Mouse (Mus musculus): ENCODE data around the gene Adprm. TPM values are rescaled to one million over a fixed set of nuclear protein-coding genes. Genes with fewer than 3 reads are reported as not detected.

Adprm gene
- polyA plus RNA-seq, 1 experiment: 12.4 TPM

DNA sequence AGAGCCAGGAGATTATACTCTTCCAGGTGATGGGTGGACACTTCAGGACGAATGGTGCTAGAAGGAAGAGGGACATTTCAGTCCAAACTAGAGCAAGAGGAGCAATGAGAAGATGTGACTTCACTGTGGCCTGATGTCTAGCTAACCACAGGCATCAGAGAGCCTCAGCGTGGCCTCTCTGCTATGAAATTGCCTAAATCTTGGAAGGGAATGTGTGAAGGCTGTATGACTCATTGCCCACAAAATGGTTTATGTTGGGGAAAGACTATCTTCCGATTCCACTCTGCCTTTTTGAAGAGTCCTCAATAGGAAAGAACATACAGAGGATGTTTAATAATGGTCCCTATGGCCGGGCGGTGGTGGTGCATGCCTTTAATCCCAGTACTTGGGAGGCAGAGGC lies 24.4 kb upstream of the Adprm start:
- no peak for TF ChIP-seq FOSL1 (IDR thresholded peaks at IDR 0.05; ENCODE audit: insufficient read depth, low read length, poor library complexity, severe bottlenecking)
- peak; percentile 33 for TF ChIP-seq MAX (IDR thresholded peaks at IDR 0.05)
- Histone ChIP-seq H3K36me3 (ENCODE audit: control insufficient read depth, insufficient read depth) (no peaks in the 10 kb centered on the region), H3K79me2 (ENCODE audit: control insufficient read depth, insufficient read depth) (no peaks in the 10 kb centered on the region), H3ac (ENCODE audit: control insufficient read depth, insufficient read length, low read depth) (no peak overlapping the region), H3K4me3 (ENCODE audit: insufficient read depth, poor library complexity, severe bottlenecking) (no peak overlapping the region), H3K27me3 (ENCODE audit: control insufficient read depth, insufficient read depth, insufficient read length) (peaks cover 20% of the 10 kb centered on the region), H3K79me3 (ENCODE audit: low read depth) (no peaks in the 10 kb centered on the region)

DNA sequence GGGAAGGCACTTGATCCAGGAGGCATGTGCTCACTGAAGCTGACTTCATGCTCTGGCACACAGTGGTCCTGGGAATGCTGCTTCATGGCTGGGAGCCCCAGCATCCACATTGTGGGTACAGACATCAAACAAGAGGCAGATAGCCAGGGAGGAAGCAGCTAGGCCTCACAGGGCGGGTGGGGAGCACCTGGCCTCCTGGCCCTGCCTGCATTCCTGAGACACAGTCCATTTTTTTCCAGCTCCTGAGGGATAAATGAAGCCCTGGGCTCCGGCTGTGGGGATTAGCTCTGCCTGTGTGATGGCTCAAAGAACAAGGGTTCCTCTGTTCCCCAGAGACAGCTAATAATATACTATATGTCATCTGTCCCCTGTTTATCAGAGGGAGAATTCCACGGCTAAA lies 22.6 kb upstream of the Adprm start:
- no peaks in the 10 kb centered on the region for H3K79me3 ChIP-seq (ENCODE audit: low read depth)
- H3ac ChIP-seq (ENCODE audit: control insufficient read depth, insufficient read length, low read depth): no peak overlapping the region
- H3K36me3 ChIP-seq (ENCODE audit: control insufficient read depth, insufficient read depth): no peaks in the 10 kb centered on the region
- TF ChIP-seq MAX (IDR thresholded peaks at IDR 0.05): no peak
- TF ChIP-seq USF1 (IDR thresholded peaks at IDR 0.05; ENCODE audit: low read depth): no peak
- H3K79me2 ChIP-seq (ENCODE audit: control insufficient read depth, insufficient read depth): no peaks in the 10 kb centered on the region
- H3K27me3 ChIP-seq (ENCODE audit: control insufficient read depth, insufficient read depth, insufficient read length): peaks cover 20% of the 10 kb centered on the region
- H3K4me3 ChIP-seq (ENCODE audit: insufficient read depth, poor library complexity, severe bottlenecking): no peak overlapping the region

DNA sequence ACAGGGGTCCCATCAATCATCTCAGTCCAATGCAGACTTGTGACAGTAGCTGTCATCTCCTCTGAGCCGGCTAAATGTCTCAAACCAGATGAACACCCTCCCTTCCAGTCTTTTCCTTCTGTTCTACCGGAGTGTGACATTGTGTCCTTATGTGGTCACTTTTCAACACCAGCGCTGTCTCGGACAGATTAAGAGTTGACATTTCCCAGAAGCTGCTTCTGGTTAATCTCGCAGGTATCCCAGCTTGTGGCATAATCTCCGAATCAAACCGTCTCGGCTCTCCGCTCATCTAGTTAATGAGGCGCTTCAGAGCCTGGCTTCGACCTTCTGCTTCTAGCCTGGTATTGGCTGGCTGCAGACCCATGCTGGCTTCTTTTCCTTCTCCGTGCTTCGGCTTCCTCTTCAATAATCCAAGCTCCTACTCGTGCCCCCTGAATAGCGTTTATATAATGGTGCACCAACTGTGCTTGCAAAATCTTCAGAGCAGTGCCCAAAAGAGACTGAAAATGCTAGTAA lies 20.3 kb upstream of the Adprm start:
- Histone ChIP-seq H3K27me3 (ENCODE audit: control insufficient read depth, insufficient read depth, insufficient read length) (peaks cover 13% of the 10 kb centered on the region), H3ac (ENCODE audit: control insufficient read depth, insufficient read length, low read depth) (no peak overlapping the region), H3K79me3 (ENCODE audit: low read depth) (no peaks in the 10 kb centered on the region), H3K79me2 (ENCODE audit: control insufficient read depth, insufficient read depth) (no peaks in the 10 kb centered on the region), H3K36me3 (ENCODE audit: control insufficient read depth, insufficient read depth) (no peaks in the 10 kb centered on the region), H3K4me3 (ENCODE audit: insufficient read depth, poor library complexity, severe bottlenecking) (no peak overlapping the region)
- TF ChIP-seq MAX (IDR thresholded peaks at IDR 0.05) (no peak), MYOD1 (IDR thresholded peaks at IDR 0.05; ENCODE audit: control insufficient read depth, insufficient read length, low read depth) (no peak), CEBPB (IDR thresholded peaks at IDR 0.05; ENCODE audit: low read depth) (no peak), FOSL1 (IDR thresholded peaks at IDR 0.05; ENCODE audit: insufficient read depth, low read length, poor library complexity, severe bottlenecking) (no peak), USF1 (IDR thresholded peaks at IDR 0.05; ENCODE audit: low read depth) (no peak), MYOG (IDR thresholded peaks at IDR 0.05; ENCODE audit: control insufficient read depth, extremely low read depth, insufficient read length) (no peak), CTCF (IDR thresholded peaks at IDR 0.05; ENCODE audit: control insufficient read depth, insufficient read depth, insufficient read length) (no peak)

- TF ChIP-seq MYOG (IDR thresholded peaks at IDR 0.05; ENCODE audit: control insufficient read depth, extremely low read depth, insufficient read length) (no peak), FOSL1 (IDR thresholded peaks at IDR 0.05; ENCODE audit: insufficient read depth, low read length, poor library complexity, severe bottlenecking) (no peak), CTCF (IDR thresholded peaks at IDR 0.05; ENCODE audit: control insufficient read depth, insufficient read depth, insufficient read length) (no peak), CEBPB (IDR thresholded peaks at IDR 0.05; ENCODE audit: low read depth) (no peak), MAX (IDR thresholded peaks at IDR 0.05) (no peak), MYOD1 (IDR thresholded peaks at IDR 0.05; ENCODE audit: control insufficient read depth, insufficient read length, low read depth) (no peak), USF1 (IDR thresholded peaks at IDR 0.05; ENCODE audit: low read depth) (no peak)
- Histone ChIP-seq H3K4me3 (ENCODE audit: insufficient read depth, poor library complexity, severe bottlenecking) (no peak overlapping the region), H3K79me3 (ENCODE audit: low read depth) (no peaks in the 10 kb centered on the region), H3K27me3 (ENCODE audit: control insufficient read depth, insufficient read depth, insufficient read length) (peaks cover 8% of the 10 kb centered on the region), H3K79me2 (ENCODE audit: control insufficient read depth, insufficient read depth) (no peaks in the 10 kb centered on the region), H3K36me3 (ENCODE audit: control insufficient read depth, insufficient read depth) (peaks cover 30% of the 10 kb centered on the region), H3ac (ENCODE audit: control insufficient read depth, insufficient read length, low read depth) (no peak overlapping the region)
Measured at GRCm38 (mm10) chr11:67067741-67068140, 15.3 kb upstream of the Adprm start.

GRCm38 (mm10) chr11:67062726-67063125 lies 10.3 kb upstream of the Adprm start:
- no peaks in the 10 kb centered on the region for H3K27me3 ChIP-seq (ENCODE audit: control insufficient read depth, insufficient read depth, insufficient read length)
- no peak overlapping the region for H3ac ChIP-seq (ENCODE audit: control insufficient read depth, insufficient read length, low read depth)
- H3K79me3 ChIP-seq (ENCODE audit: low read depth): no peaks in the 10 kb centered on the region
- H3K79me2 ChIP-seq (ENCODE audit: control insufficient read depth, insufficient read depth): no peaks in the 10 kb centered on the region
- TF ChIP-seq MAX (IDR thresholded peaks at IDR 0.05): no peak
- no peak overlapping the region for H3K4me3 ChIP-seq (ENCODE audit: insufficient read depth, poor library complexity, severe bottlenecking)
- H3K36me3 ChIP-seq (ENCODE audit: control insufficient read depth, insufficient read depth): peaks cover 76% of the 10 kb centered on the region

- TF ChIP-seq FOSL1 (IDR thresholded peaks at IDR 0.05; ENCODE audit: insufficient read depth, low read length, poor library complexity, severe bottlenecking): no peak
- no peak for TF ChIP-seq CTCF (IDR thresholded peaks at IDR 0.05; ENCODE audit: control insufficient read depth, insufficient read depth, insufficient read length)
- no peak overlapping the region for H3K4me3 ChIP-seq (ENCODE audit: insufficient read depth, poor library complexity, severe bottlenecking)
- no peaks in the 10 kb centered on the region for H3K79me3 ChIP-seq (ENCODE audit: low read depth)
- H3K36me3 ChIP-seq (ENCODE audit: control insufficient read depth, insufficient read depth): peaks cover 88% of the 10 kb centered on the region
- H3K79me2 ChIP-seq (ENCODE audit: control insufficient read depth, insufficient read depth): no peaks in the 10 kb centered on the region
- H3K27me3 ChIP-seq (ENCODE audit: control insufficient read depth, insufficient read depth, insufficient read length): no peaks in the 10 kb centered on the region
- H3ac ChIP-seq (ENCODE audit: control insufficient read depth, insufficient read length, low read depth): no peak overlapping the region
Measured at GRCm38 (mm10) chr11:67061311-67061710, 8.9 kb upstream of the Adprm start.
